Mouse (Mus musculus) urinary bladder, postnatal 4 days (tissue): ENCODE measurements around the gene Rhbg.
"Not testable (repeated sequence)": the region's sequence is repeated elsewhere in the genome, so short reads cannot be mapped to it uniquely, and the experiment has no call there.

Experiments used
- DNase-seq, 2 experiments: peaks; one replicate each; pipeline ENCODE4 v3.0.0; 2021 to 2022; ENCODE audit warnings: low spot score in 2 of 2

The Rhbg gene

DNA sequence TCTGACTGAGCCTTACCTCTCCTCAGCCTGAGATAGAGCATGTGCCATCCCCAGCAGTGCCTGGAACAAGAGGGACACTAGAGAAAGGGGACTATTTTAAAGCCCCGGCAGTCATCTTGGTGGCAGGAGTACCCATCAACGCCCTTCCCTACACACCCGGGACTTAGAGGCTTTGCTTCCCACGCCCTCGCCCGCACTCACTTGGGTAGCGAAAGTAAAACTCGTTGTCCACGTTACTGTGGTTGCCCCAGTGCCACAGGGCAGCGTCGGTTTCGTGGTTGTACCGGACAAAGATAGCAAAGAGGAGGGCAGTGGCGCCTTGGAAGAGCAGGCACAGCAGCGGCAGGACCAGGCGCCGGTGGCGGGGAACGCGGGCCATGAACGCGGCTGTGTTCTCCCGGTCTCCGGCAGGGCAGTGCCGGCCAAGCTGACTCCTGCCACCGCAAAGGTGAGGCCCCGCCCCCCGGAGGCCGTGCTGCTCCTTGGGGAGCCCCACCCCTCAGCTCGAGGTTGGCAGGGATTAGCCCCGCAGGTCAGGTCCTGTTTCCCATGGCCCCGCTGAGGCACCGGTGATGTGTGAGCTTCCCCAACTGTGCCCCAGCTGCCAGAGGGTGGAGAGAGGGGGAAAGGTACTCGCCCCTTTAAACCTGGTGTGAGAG, at the start of gene Rhbg:
Rhbg (minus strand) TSS at position 442 of the 659 bp plus-strand sequence.
- peak; percentile 33 to 67 for DNase-seq

DNA sequence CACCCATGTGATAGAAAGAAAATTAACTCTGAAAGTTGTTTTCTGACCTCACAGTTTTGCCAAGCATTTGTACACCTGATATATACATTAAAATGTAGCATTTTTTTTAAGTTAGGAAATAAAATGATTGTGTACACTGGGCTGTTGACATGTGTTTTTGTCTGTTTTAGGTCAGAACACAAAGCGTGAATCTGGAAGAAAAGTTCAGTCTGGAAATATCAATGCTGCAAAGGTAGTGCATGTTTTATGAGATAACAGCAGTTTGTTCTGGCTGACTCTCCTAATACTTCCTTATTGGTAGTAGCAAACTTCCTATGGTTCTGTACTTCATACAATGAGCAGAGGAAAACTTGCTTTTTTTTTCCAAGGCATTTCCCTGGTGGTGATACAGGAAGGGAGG, 44.7 kb upstream of the Rhbg start:
- no peak for DNase-seq

DNA sequence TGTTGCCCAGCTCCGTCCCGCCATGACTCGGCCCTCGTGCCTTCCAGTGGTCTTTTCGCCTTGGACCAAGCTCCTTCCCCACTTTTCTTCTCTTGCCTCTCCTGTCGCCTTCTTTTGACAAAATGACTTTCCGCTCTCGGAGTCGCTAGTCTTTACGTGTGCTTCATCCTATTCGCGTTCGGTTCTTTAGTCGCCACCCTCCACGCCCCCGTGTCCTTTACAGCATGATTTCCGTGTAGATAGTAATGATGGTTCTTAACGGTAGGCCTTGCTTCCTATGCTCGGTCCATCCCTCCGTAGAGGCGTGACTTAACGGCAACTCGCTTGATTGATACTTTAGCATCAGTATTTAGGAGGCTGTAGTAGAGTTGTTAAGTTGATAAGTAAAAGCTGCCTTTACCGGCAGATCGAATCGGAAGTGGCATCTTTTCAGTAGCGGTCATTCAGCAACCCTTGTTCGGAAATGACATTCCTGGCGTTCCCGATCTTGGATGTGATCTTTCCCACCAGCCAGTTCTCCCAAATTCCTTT, 42.9 kb upstream of the Rhbg start:
- no peak for DNase-seq

DNA sequence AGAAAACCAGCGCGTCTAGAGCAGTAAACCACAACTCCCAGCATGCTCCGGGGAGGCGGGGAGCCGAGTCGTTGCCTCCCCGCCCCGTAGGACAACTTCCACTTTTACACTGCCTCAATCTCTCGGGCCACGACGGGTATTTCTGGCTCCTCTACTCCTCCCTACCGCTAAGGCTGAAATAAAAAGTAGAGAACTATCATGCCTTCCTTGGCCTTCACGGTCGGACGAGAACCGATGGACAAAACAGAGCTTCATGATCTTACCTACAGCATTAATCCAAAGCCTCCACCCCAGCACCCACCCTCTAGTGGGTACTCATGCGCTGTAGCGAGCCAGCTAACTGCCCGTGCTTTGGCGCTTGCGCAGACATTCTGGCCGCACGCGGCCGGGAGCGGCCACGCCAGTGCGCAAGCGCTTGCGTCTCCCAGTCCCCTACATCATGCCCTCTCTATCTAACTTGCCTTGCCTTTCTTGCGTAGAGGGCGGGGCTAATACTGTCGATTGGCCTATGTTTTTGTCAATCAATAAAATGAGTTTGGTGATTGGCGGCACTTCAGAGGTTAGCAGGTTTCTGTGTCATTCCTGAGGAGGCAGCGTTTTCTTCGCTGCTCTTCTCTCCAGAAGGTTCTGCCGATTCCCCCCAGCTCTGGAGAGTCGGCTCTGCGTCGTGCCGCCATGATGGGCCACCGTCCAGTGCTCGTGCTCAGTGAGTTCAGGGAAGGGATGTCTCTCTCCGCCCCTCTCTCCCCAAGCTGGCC, 42.2 kb upstream of the Rhbg start, which contains the start of the genes Tsacc and Cct3:
Tsacc (minus strand) TSS at position 439 of the 758 bp plus-strand sequence.
Cct3 (plus strand) TSS at position 556 of the 758 bp plus-strand sequence.
- DNase-seq: peak; percentile 93 to 95

DNA sequence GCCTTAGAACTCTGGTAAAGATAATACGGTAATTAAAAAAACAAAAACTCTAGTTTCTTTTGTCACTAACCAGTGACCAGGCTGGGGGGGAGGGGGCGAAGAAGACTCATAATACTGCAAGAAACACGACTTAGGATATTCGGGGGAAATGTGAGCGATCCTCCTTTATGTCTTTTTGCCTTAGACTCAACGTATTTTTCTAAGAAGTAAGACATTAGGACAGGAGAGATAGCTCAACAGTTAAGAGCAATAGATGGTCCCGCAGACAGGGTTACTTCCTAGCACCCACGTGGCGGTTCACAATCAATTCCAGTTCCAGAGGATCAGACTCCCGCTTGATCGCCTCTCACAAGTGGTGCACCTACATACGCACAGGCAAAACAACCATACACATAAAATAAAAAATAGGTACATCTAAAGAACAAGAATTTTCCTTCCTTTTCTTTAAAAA, 41.6 kb upstream of the Rhbg start:
- no peak for DNase-seq

DNA sequence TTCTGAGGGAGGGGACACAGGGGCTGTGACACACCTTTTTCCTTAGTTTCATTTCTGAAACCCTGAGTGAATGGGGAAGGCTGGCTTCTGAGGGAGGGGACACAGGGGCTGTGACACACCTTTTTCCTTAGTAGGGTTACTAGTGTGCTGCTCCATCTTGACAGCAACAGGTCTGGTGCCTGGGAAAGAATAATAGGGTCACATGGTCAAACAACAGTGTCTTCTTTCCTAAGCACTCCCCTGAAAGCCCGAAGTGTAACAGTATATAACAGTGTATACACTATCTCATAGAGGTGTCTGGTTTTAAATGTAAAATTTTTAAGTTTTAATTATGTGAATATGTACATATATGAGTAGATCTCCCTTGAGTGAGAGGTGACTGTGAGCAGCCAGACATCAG, 40.8 kb upstream of the Rhbg start:
- not testable (repeated sequence) for DNase-seq

DNA sequence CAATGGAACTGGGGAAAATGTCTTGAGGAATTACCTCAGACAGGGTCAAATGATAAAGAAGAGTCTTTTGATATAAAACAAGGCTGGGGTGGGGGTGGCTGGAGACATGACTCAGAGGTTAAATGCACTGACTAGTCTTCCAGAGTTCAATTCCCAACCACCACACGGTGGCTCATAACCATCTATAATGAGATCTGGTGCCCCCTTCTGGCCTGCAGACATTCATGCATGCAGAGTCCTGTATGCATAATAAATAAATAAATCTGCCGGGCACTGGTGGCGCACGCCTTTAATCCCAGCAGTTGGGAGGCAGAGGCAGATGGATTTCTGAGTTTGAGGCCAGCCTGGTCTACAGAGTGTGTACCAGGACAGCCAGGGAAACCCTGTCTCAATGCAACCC, 37.5 kb upstream of the Rhbg start:
- no peak for DNase-seq

DNA sequence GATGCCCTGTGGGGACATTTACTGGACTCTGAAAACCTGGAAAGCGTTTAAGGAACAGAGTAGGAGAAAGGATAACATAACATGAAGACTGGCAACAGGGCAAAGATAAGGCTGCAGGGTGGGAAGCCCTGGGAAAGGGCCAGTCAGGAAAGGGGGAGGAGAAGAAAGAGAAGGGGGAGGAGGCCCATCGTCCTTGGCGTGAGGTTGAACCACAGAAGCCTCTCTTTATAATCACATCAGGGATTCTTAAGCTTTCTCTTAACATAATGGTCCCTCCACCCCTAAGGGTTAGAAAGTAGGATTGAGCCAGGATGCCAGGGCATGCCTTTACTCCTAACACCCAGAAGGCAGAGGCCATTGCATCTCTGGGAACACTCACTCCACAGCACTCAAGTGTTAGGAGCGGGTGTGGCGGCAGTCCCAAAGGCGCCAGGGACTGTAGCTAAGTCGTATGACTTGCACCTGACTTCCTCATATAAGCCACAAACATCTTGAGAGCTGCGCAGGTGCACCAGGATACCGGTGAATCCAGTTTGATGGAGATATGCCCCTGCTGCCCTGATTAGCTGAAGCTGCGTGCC, 33.7 kb upstream of the Rhbg start:
- not testable (repeated sequence) for DNase-seq

DNA sequence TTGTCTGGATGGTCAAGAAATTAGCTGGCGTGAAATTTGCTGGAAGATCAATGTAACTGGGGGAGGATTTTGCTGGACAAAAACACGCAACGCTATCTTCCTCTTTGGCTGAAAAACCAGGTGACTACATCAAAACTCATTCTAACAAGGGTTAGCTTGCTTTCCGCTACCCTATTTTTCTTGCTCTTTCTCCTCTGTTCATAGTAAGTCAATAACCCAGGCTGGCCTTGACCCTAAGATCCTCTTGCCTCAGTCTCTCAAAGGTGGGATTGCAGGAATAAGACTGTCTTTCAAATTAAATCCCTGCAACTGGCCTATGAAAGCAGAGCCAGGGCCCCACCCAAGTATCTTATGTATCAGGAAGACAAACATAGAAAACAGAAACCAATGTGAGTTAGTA, 32.6 kb upstream of the Rhbg start, which contains the start of gene Gm38392:
Gm38392 (minus strand) TSS at position 101 of the 400 bp plus-strand sequence.
- DNase-seq: no peak

DNA sequence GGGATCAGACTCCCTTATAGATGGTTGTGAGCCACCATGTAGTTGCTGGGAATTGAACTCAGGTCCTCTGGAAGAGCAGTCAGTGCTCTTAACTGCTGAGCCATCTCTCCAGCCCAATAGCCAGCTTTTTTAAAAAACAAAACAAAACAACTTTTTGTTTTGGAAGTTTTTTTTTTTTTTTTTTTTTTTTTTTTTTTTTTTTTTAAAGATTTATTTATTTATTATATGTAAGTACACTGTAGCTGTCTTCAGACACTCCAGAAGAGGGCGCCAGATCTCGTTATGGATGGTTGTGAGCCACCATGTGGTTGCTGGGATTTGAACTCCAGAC, 31.0 kb upstream of the Rhbg start:
- not testable (repeated sequence) for DNase-seq

DNA sequence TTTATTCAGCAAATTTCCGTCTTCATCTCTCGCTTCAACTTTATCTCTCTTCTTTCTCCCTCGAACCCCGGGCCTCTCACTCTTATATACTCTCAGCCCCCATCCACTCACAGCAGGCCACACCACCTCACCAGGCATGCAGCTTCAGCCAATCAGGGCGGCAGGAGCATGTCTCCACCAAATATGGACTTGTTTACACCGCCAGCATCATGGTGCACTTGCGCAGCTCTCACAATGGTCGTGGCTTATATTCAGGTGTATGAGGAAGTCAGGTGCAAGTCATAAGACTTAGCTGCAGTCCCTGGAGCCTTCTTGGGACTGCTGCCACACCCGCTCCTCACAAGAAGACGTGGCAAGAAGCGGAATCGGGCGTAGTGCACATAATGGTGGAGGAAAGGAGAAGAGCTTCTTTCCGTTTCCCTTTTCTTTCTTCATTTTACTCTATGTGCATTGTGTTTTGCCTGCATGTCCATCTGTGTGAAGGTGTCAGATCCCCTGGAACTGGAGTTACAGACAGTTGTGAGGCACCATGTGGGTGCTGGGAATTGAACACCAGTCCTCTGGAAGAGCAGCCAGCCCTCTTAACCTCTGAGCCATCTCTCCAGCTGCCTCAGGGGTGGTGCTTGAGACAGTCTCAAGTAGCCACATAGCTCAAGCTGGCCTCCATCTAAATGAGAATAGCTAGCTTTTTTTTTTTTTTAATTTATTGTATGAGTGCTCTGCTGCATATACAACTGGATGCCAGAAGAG, 30.5 kb upstream of the Rhbg start:
- DNase-seq: not testable (repeated sequence)

DNA sequence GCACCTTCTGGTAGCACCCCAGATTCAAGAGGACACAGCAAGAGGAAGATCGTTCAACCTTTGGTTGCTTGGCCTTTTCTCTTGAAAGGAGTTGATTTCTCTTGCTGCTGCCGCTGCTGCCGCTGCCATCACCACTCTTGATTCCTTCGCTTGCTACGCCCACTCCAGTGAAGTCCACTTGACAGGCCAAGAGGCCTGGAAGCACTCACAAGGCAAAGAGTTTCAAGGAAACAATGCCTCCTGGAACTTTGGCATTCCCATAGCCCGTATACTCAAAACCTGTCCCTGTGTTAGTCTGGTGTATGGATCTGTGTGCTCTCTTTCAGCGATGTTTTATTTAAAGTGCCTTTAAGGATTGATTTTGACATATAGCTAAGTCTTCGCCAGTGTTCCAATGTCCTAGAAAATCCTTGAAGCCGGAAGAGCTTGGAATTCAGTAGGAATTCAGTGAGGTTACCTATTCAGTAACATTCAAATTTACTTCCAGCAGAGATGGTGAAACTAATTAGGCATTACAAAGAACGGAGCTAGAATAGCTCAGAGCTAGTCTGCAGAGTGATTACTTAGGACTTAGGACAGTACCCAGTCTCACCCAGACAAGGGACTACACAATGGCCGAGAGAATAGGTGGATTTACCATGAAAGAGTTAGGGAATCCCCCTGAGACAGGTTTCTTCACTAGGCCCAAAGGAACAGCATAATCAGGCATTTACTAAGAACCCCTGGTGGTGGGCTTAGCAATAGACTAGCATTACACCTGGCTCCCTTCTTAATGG, 26.8 kb upstream of the Rhbg start:
- not testable (repeated sequence) for DNase-seq

DNA sequence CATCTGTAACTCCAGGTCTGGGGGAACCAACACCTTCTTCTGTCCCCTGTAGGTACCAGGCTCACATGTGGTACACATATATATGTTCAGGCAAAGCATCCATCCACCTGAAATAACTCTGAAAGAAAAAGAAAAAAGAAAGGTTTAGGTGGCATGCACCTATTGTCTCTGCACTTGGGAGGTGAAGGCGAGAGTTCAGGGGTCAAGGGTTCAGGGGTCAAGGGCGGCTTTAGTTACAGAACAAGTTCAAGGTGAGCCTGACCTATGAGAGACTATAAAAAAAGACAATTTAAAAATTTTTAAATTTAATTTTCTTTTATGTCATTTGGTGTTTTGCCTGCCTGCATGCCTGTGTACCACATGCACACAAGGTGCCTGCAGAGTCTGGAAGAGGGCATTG, 25.5 kb upstream of the Rhbg start:
- no peak for DNase-seq

DNA sequence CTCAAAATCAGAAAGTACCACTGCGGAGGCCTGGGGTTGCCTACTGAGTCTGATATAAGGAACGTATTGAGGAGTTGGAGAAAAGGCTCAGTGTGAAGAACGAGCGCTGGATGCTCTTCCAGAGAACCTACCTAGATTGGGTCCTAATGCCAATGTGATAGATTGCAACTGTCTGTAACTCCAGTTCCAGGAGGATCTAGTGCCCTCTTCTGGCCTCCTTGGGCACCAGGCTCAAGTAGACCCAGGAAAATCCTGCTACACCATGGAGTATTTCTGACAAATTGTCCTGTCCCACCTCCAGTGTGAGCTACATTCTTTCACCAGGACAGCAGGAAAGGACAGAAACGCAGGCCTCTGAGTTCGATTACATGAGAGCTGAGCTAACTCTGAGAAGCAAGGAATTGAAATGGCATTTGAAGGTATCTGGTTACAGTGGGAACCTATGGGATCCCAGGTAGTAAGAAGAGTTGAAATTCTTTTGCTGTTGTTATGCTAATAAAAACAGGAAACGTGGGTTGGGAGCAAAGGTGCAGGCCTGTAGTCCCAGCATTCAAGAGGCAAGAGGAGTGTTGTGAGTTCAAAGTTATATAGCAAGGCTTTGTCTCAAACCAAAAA, 22.1 kb upstream of the Rhbg start:
- no peak for DNase-seq

DNA sequence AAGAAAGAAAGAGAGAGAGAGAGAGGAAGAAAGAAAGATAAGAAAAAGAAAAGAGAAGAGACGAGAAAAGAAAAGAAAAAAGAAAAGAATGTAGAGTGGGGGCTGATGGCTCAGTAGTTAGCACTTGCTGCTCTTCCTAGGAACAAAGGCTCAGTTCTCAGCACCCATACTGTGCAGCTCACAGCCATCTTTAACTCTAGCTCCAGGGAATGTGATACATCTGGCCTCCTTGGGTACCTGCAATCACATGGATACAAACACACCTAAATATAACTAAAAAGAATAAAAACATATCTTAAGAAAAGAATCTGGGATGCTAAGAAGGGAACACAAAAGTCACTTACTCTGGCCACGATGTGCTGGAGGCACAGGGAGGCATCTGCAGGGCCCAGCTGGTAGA, 21.6 kb upstream of the Rhbg start:
- no peak for DNase-seq

DNA sequence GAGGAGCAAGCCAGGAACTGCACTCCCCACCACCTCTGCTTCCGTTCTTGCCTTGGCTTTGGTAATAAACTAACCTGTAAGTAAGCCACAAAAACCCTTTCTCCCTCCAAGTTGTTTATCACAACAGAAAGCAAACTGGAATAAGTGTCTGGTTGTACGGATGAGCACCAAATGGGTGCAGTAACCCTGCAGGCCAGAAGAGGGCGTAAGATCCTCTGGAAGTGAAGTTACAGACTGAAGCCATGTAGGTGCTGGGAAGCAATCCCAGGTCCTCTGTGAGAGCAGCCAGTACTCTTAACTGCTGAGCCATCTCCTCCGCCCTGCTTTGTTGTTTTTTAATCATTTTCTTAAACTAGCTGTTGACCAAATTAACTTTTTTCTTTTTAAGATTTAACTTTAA, 19.5 kb upstream of the Rhbg start:
- DNase-seq: no peak

DNA sequence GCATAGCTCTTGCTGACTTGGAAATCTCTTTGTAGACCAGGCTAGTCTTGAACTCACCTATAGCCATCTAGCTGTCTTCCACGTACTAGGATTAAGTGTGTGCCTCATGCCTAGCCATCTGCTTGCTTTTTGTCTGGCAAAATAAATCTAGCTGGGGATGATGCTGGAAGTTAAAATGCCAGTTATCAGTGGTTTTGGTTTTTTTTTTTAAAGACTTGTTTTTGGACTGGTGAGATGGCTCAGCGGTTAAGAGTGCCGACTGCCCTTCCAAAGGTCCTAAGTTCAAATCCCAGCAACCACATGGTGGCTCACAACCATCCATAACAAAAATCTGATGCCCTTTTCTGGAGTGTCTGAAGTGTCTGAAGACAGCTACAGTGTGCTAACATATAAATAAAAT, 17.4 kb upstream of the Rhbg start:
- no peak for DNase-seq

DNA sequence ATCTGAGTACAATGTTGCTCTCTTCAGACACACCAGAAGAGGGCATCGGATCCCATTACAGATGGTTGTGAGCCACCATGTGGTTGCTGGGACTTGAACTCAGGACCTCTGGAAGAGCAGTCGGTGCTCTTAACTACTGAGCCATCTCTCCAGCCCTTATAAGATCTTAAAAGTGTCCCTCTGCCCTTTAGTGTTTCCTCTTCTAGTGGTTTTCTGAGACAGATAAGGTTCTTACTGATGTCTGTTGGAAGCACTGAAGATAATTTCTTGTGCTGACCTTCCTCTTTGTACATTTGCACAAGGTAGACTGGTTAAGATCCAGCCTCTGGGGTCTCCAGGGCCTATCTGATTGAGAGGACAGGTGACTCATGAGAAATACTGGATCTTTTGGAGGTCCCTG, 16.8 kb upstream of the Rhbg start:
- DNase-seq: not testable (repeated sequence)

DNA sequence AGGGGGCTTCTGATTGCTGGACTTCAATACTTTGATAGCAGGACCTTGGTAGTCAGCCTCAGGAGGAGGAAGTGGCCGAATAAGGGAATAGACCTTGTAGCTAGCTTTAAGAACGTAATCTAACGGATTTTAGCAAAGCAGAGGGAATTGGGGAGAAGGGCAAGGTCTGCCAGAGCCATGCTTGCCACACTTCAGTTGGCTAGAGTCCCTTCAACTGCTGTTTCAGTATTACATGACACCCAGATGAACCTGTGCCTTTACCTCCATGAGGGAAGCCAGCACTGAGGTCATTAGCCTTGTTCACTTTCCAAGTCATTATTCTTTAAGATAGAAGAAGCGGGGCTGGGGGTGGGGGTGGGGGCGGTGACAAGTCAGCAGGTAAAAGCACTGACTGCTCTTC, 14.5 kb upstream of the Rhbg start:
- DNase-seq: no peak

DNA sequence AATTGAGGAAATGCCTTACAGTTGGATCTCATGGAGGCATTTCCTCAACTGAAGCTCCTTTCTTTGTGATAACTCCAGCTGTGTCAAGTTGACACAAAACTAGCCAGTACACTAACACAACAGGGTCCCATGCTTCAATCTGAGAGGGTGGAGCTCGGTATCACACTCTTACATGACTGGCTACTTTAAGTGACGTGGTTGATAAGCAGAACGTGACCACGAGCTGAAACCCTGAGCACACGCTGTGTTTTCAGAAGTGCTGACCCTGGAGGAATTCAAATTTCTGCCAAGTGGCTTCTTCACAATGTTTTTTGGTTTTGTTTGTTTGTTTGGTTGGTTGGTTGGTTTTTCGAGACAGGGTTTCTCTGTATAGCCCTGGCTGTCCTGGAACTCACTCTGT, 13.5 kb upstream of the Rhbg start:
- not testable (repeated sequence) for DNase-seq

DNA sequence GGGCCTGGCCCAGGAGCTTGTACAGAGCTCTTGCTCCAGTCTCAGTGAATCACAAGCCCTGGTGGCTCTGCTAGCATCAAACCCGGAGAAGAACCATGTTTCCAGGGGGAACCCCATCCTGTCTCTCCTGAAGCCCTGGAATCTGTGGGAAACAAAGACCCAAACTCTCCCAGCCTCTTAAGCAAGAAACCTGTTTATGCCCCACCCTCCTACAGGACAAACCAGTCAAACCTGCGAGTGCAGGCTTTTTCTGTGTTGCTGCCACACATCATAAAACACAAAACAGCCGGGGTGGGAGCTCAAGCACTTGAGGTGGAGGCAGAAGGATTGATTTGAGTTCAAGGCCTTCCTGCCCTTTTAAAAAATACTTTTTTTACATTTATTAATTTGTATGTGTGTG, 7.8 kb upstream of the Rhbg start:
- no peak for DNase-seq
